Mouse (Mus musculus) gastrocnemius, adult 18-20 months (tissue): ENCODE measurements around the gene Lin7b. TPM values are rescaled to one million over a fixed set of nuclear protein-coding genes. Genes with fewer than 3 reads are reported as not detected.

Source experiments
- total RNA-seq, 2 experiments: library from RNA; stranded (reverse); gene quantifications; 2 replicates each; pipeline ENCODE4 v1.2.3; 2021

The Lin7b gene
- total RNA-seq, 2 experiments from 2014 or later: not detected

Other genes with a start within 250 kb of the Lin7b start
- gene Rps11, start 246.1 kb downstream of the Lin7b start, total RNA-seq: 100 to 1,000 TPM; 490 to 529 TPM
- 100 to 1,000 TPM; 643 to 706 TPM for gene Rpl13a, start 241.8 kb downstream of the Lin7b start, total RNA-seq
- gene Gm45713, start 234.4 kb downstream of the Lin7b start, total RNA-seq: 1 to 10 TPM in 1 of 2 experiments, not detected in 1; 1.2 TPM
- gene Flt3l, start 234.2 kb downstream of the Lin7b start, total RNA-seq: 1 to 10 TPM; 1.8 to 3.0 TPM
- 10 to 100 TPM; 34.2 to 34.5 TPM for gene Pih1d1, start 216.3 kb downstream of the Lin7b start, total RNA-seq
- 10 to 100 TPM; 10.6 to 12.8 TPM for gene Aldh16a1, start 216.0 kb downstream of the Lin7b start, total RNA-seq
- gene Slc17a7, start 206.6 kb downstream of the Lin7b start, total RNA-seq: under 1 TPM; 0.14 to 0.17 TPM
- not detected for gene Gfy, start 191.0 kb downstream of the Lin7b start, total RNA-seq
- gene Pth2, start 189.6 kb downstream of the Lin7b start, total RNA-seq: not detected
- not detected for gene Ccdc155, start 165.7 kb downstream of the Lin7b start, total RNA-seq
- gene Dkkl1, start 158.4 kb downstream of the Lin7b start, total RNA-seq: not detected
- gene Tead2, start 154.8 kb downstream of the Lin7b start, total RNA-seq: 1 to 10 TPM; 1.2 to 1.3 TPM
- 1 to 10 TPM; 1.1 to 1.2 TPM for gene Cd37, start 131.5 kb downstream of the Lin7b start, total RNA-seq
- not detected for gene Slc6a16, start 129.5 kb downstream of the Lin7b start, total RNA-seq
- not detected for gene Slc6a21, start 93.1 kb downstream of the Lin7b start, total RNA-seq
- 10 to 100 TPM; 25.9 to 31.3 TPM for gene Trpm4, start 36.8 kb downstream of the Lin7b start, total RNA-seq
- gene Hrc, start 35.3 kb downstream of the Lin7b start, total RNA-seq: 100 to 1,000 TPM; 877 to 904 TPM
- under 1 TPM; 0.11 to 0.21 TPM for gene Ppfia3, start 3.6 kb downstream of the Lin7b start, total RNA-seq
- gene Snrnp70, start 25.2 kb upstream of the Lin7b start, total RNA-seq: 10 to 100 TPM; 60.3 to 65.4 TPM
- 10 to 100 TPM; 83.7 to 93.5 TPM for gene Kcna7, start 35.1 kb upstream of the Lin7b start, total RNA-seq
- 1 to 10 TPM; 4.3 to 4.7 TPM for gene Ntf5, start 43.1 kb upstream of the Lin7b start, total RNA-seq
- under 1 TPM; 0.47 to 0.59 TPM for gene Lhb, start 50.2 kb upstream of the Lin7b start, total RNA-seq
- 100 to 1,000 TPM; 321 to 326 TPM for gene Gys1, start 64.3 kb upstream of the Lin7b start, total RNA-seq
- 10 to 100 TPM; 26.6 to 27.9 TPM for gene Ruvbl2, start 67.5 kb upstream of the Lin7b start, total RNA-seq
- gene Ftl1, start 89.3 kb upstream of the Lin7b start, total RNA-seq: 100 to 1,000 TPM; 109 to 151 TPM
- gene Bax, start 96.3 kb upstream of the Lin7b start, total RNA-seq: 10 to 100 TPM; 14.2 to 16.6 TPM
- not detected for gene Tulp2, start 111.3 kb upstream of the Lin7b start, total RNA-seq
- gene Gm45808, start 116.2 kb upstream of the Lin7b start, total RNA-seq: 1 to 10 TPM; 8.1 to 9.6 TPM
- gene Dhdh, start 118.2 kb upstream of the Lin7b start, total RNA-seq: 10 to 100 TPM; 22.6 to 22.9 TPM
- 10 to 100 TPM; 63.3 to 68.6 TPM for gene Nucb1, start 139.8 kb upstream of the Lin7b start, total RNA-seq
- 10 to 100 TPM; 28.6 to 63.5 TPM for gene Ppp1r15a, start 155.7 kb upstream of the Lin7b start, total RNA-seq
- gene Plekha4, start 155.7 kb upstream of the Lin7b start, total RNA-seq: 1 to 10 TPM; 5.2 to 5.3 TPM
- 1 to 10 TPM in 1 of 2 experiments, under 1 TPM in 1; 0.91 to 1.9 TPM for gene Hsd17b14, start 184.3 kb upstream of the Lin7b start, total RNA-seq
- 10 to 100 TPM; 95.0 to 98.1 TPM for gene Bcat2, start 199.6 kb upstream of the Lin7b start, total RNA-seq
- not detected for gene Fgf21, start 244.9 kb upstream of the Lin7b start, total RNA-seq
- not detected for gene Fut1, start 246.7 kb upstream of the Lin7b start, total RNA-seq